Mouse (Mus musculus): Measurements from ENCODE around the gene Ptprg.
"Not testable (repeated sequence)": the region's sequence is repeated elsewhere in the genome, so short reads cannot be mapped to it uniquely, and the experiment has no call there.

Gene Ptprg

GRCm38 (mm10) chr14:12208554-12208953, 655.2 kb downstream of the Ptprg start:
- DNase-seq (ENCODE audit: low spot score), result peak; percentile 30

GRCm38 (mm10) chr14:12218544-12219150, 665.3 kb downstream of the Ptprg start:
- peak; percentile 16 for DNase-seq (ENCODE audit: low spot score)

GRCm38 (mm10) chr14:12219877-12220276, 666.5 kb downstream of the Ptprg start:
- no peak for DNase-seq (ENCODE audit: low spot score)

GRCm38 (mm10) chr14:12220540-12220939, 667.2 kb downstream of the Ptprg start:
- DNase-seq (ENCODE audit: low spot score), result no peak

- no peak for DNase-seq (ENCODE audit: low spot score)
These were observed 668.2 kb downstream of the Ptprg start for GRCm38 (mm10) chr14:12221571-12221970.

GRCm38 (mm10) chr14:12243726-12244125, 690.4 kb downstream of the Ptprg start:
- DNase-seq (ENCODE audit: low spot score), result no peak

GRCm38 (mm10) chr14:12276031-12276430, 722.7 kb downstream of the Ptprg start:
- DNase-seq (ENCODE audit: low spot score), result no peak

GRCm38 (mm10) chr14:12283641-12284040, 730.3 kb downstream of the Ptprg start, which contains the start of gene Gm49355:
Gene Gm49355, plus strand, starts transcription at chr14:12283976.
- no peak for DNase-seq (ENCODE audit: low spot score)

GRCm38 (mm10) chr14:12284141-12284912, 731.0 kb downstream of the Ptprg start, which contains the start of gene 3830406C13Rik:
Gene 3830406C13Rik, plus strand, starts transcription at chr14:12284173.
- peak; percentile 87 for DNase-seq (ENCODE audit: low spot score)

- not testable (repeated sequence) for DNase-seq (ENCODE audit: low spot score)
These were observed 736.4 kb downstream of the Ptprg start for GRCm38 (mm10) chr14:12289747-12290146.

All from lung, postnatal 25 days (tissue).